Mouse (Mus musculus) spleen, adult 2 months (tissue): ENCODE results near the gene Elovl1. TPM values are rescaled to one million over a fixed set of nuclear protein-coding genes. Genes with fewer than 3 reads are reported as not detected.

Source experiments
- DNase-seq, 2 experiments: peaks; one replicate each; pipeline versions ENCODE4 v3.0.0 to v3.0.0-alpha.2; 2012 to 2021; ENCODE audit warnings: low spot score in 2 of 2, low read depth in 1 of 2
- H3K27ac ChIP-seq: fragments of 200-500 bp; 2 replicates; pipeline ENCODE4 v1.5.1; 2012; ENCODE audit warnings: low read length, inconsistent platforms; ENCODE audit not compliant: insufficient read depth
- H3K27me3 ChIP-seq: fragments of 200-500 bp; 2 replicates; pipeline ENCODE4 v1.6.1; 2012; ENCODE audit warnings: mild to moderate bottlenecking, moderate library complexity, low read length, inconsistent platforms; ENCODE audit not compliant: control insufficient read depth, insufficient read depth
- H3K36me3 ChIP-seq: fragments of 200-500 bp; 2 replicates; pipeline ENCODE4 v1.6.1; 2012; ENCODE audit warnings: mild to moderate bottlenecking, low read length, inconsistent platforms; ENCODE audit not compliant: control insufficient read depth, insufficient read depth
- H3K4me1 ChIP-seq: fragments of 200-500 bp; 2 replicates; pipeline ENCODE4 v1.6.1; 2011; ENCODE audit warnings: inconsistent platforms; ENCODE audit not compliant: control insufficient read depth, insufficient read depth, insufficient read length
- H3K4me3 ChIP-seq: fragments of 200-500 bp; 2 replicates; pipeline ENCODE4 v1.5.1; 2011; ENCODE audit warnings: mild to moderate bottlenecking, inconsistent platforms; ENCODE audit not compliant: insufficient read depth, insufficient read length; ENCODE audit errors: extremely low read depth
- CTCF ChIP-seq: fragments of 200-500 bp; IDR thresholded peaks from 2 replicates; pipeline ENCODE4 v1.5.1; 2011; ENCODE audit warnings: mild to moderate bottlenecking, inconsistent platforms; ENCODE audit not compliant: insufficient read depth, insufficient read length, insufficient replicate concordance; ENCODE audit errors: extremely low read depth
- POLR2A ChIP-seq: fragments of 200-500 bp; IDR thresholded peaks from 2 replicates; pipeline ENCODE4 v1.6.1; 2011; ENCODE audit warnings: low read depth, low read length, inconsistent platforms
- WGBS: fragments of 180-500 bp; shearing (Covaris S2); methylation state at CpG from one replicate; pipeline ENCODE4 v1.1.7; 2018; 5-methylcytosine and 5-hydroxymethylcytosine counted together
- polyA plus RNA-seq: library from polyadenylated mRNA; depleted of rRNA; stranded (reverse); fragments of >200 nt; gene quantifications from 2 replicates; pipeline ENCODE4 v1.2.3, GENCODE M21; 2012

Gene Elovl1
- polyA plus RNA-seq, 1 experiment, result 105 TPM

- Histone ChIP-seq H3K27me3 (no peaks in the 10 kb centered on the region), H3K27ac (no peak overlapping the region), H3K4me3 (no peak overlapping the region), H3K4me1 (no peaks in the 10 kb centered on the region), H3K36me3 (peaks cover 47% of the 10 kb centered on the region)
- WGBS, result 94% methylated on average over 6 of the region's 6 CpGs
- TF ChIP-seq CTCF (no peak), POLR2A (no peak)
- no peak for DNase-seq
Observed at GRCm38 (mm10) chr4:118398400-118398799, 29.5 kb upstream of the Elovl1 start.

- 86% methylated on average over 3 of the region's 3 CpGs for WGBS
- Histone ChIP-seq H3K36me3 (peaks cover 37% of the 10 kb centered on the region), H3K4me3 (no peak overlapping the region)
Observed at GRCm38 (mm10) chr4:118401421-118401820, 26.5 kb upstream of the Elovl1 start.

GRCm38 (mm10) chr4:118401918-118402317 lies 26.0 kb upstream of the Elovl1 start:
- TF ChIP-seq POLR2A, result no peak
- no peak for TF ChIP-seq CTCF
- no peak overlapping the region for H3K4me3 ChIP-seq
- 84% methylated on average over 5 of the region's 5 CpGs for WGBS
- no peaks in the 10 kb centered on the region for H3K4me1 ChIP-seq
- no peak for DNase-seq
- H3K27ac ChIP-seq, result no peak overlapping the region
- H3K27me3 ChIP-seq, result no peaks in the 10 kb centered on the region
- peaks cover 36% of the 10 kb centered on the region for H3K36me3 ChIP-seq

More at GRCm38 (mm10) chr4:118401421-118401820, 26.5 kb upstream of the Elovl1 start:
- DNase-seq, result no peak
- Histone ChIP-seq H3K27me3 (no peaks in the 10 kb centered on the region), H3K27ac (no peak overlapping the region), H3K4me1 (no peaks in the 10 kb centered on the region)
- TF ChIP-seq CTCF (no peak), POLR2A (no peak)

- Histone ChIP-seq H3K36me3 (peaks cover 31% of the 10 kb centered on the region), H3K27ac (no peak overlapping the region), H3K4me3 (no peak overlapping the region), H3K27me3 (no peaks in the 10 kb centered on the region), H3K4me1 (no peaks in the 10 kb centered on the region)
- no peak for DNase-seq
- 92% methylated on average over 12 of the region's 12 CpGs for WGBS
- TF ChIP-seq CTCF (no peak), POLR2A (no peak)
Observed at GRCm38 (mm10) chr4:118402701-118403100, 25.2 kb upstream of the Elovl1 start.

- Histone ChIP-seq H3K4me3 (peak within 1 kb of the TSS; percentile 94), H3K27me3 (no peaks in the 10 kb centered on the region), H3K27ac (peak within 1 kb of the TSS; percentile 87), H3K4me1 (peaks cover 5% of the 10 kb centered on the region; the same call in 1 of the 2 replicates), H3K36me3 (peaks cover 21% of the 10 kb centered on the region)
- TF ChIP-seq CTCF (no peak), POLR2A (peak; percentile 67)
- peak; percentile 85 to 92 for DNase-seq
- under 1% methylated on average over 53 of the region's 53 CpGs for WGBS
Observed at GRCm38 (mm10) chr4:118409142-118409900, 18.6 kb upstream of the Elovl1 start, which contains the start of the genes Szt2 and Med8. TSS of gene Szt2 (minus strand) at chr4:118409273. TSS of gene Med8 (plus strand) at chr4:118409337.

- 94% methylated on average over 5 of the region's 5 CpGs for WGBS
- TF ChIP-seq POLR2A (no peak), CTCF (no peak)
- Histone ChIP-seq H3K27me3 (no peaks in the 10 kb centered on the region), H3K4me1 (peaks cover 5% of the 10 kb centered on the region; the same call in 1 of the 2 replicates), H3K36me3 (peaks cover 30% of the 10 kb centered on the region), H3K27ac (no peak overlapping the region), H3K4me3 (no peak overlapping the region)
- DNase-seq, result no peak
Observed at GRCm38 (mm10) chr4:118410871-118411270, 17.0 kb upstream of the Elovl1 start.

- H3K27ac ChIP-seq, result no peak overlapping the region
- peaks cover 5% of the 10 kb centered on the region; the same call in 1 of the 2 replicates for H3K4me1 ChIP-seq
- H3K4me3 ChIP-seq, result no peak overlapping the region
- no peaks in the 10 kb centered on the region for H3K27me3 ChIP-seq
- TF ChIP-seq POLR2A (no peak), CTCF (no peak)
- peaks cover 42% of the 10 kb centered on the region for H3K36me3 ChIP-seq
- WGBS, result 92% methylated on average over 5 of the region's 5 CpGs
- DNase-seq, result no peak
Observed at GRCm38 (mm10) chr4:118413553-118413952, 14.3 kb upstream of the Elovl1 start.
